Mouse (Mus musculus) heart, embryonic 11.5 days (tissue): ENCODE measurements around the gene Spata48. TPM values are rescaled to one million over a fixed set of nuclear protein-coding genes. Genes with fewer than 3 reads are reported as not detected.

ENCODE experiments used
- ATAC-seq: fragments of 200-750 bp; cut with Nextera tagmentation; replicated peaks from 2 replicates; pipeline ENCODE4 v1.8.0; 2017; ENCODE audit warnings: moderate library complexity; ENCODE audit not compliant: insufficient number of reproducible peaks, low FRiP score, low TSS enrichment
- H3K27ac ChIP-seq: fragments of 300-500 bp; sonication (generic); 2 replicates; pipeline ENCODE4 v1.5.1; 2014; ENCODE audit warnings: mild to moderate bottlenecking, low read depth, low read length
- H3K27me3 ChIP-seq: fragments of 300-500 bp; sonication (generic); 2 replicates; pipeline ENCODE4 v1.6.1; 2014; ENCODE audit warnings: mild to moderate bottlenecking, low read length, mixed read lengths; ENCODE audit not compliant: control insufficient read depth, insufficient read depth
- H3K36me3 ChIP-seq: fragments of 300-500 bp; sonication (generic); 2 replicates; pipeline ENCODE4 v1.6.1; 2014; ENCODE audit warnings: mild to moderate bottlenecking, low read length, moderate library complexity, mixed read lengths; ENCODE audit not compliant: control insufficient read depth, insufficient read depth
- H3K4me1 ChIP-seq: fragments of 300-500 bp; sonication (generic); 2 replicates; pipeline ENCODE4 v1.6.1; 2014; ENCODE audit warnings: low read length; ENCODE audit not compliant: control insufficient read depth, insufficient read depth
- H3K4me2 ChIP-seq: fragments of 300-500 bp; sonication (generic); 2 replicates; pipeline ENCODE4 v1.6.1; 2014; ENCODE audit warnings: mild to moderate bottlenecking, moderate library complexity
- H3K4me3 ChIP-seq: fragments of 300-500 bp; sonication (generic); 2 replicates; pipeline ENCODE4 v1.5.1; 2014; ENCODE audit warnings: low read depth, low read length
- H3K9ac ChIP-seq: fragments of 300-500 bp; sonication (generic); 2 replicates; pipeline ENCODE4 v1.6.1; 2014; ENCODE audit warnings: mild to moderate bottlenecking, low read depth, low read length, moderate library complexity
- H3K9me3 ChIP-seq: fragments of 300-500 bp; sonication (generic); replicated peaks from 2 replicates; pipeline ENCODE4 v1.6.1; 2016; ENCODE audit warnings: low read length; ENCODE audit not compliant: control insufficient read depth
- WGBS: fragments of 180-500 bp; shearing (Covaris S2); extraction: QIAGEN DNeasy Blood & Tissue Kit; methylation state at CpG from one replicate; pipeline ENCODE4 v1.1.7; 2014; ENCODE audit not compliant: insufficient replicate concordance; 5-methylcytosine and 5-hydroxymethylcytosine counted together
- polyA plus RNA-seq: library from polyadenylated mRNA; unstranded; fragments of >200 nt; fragmentation: Nextera tagmentation; extraction: Ambion mirVana; gene quantifications from 2 replicates; pipeline ENCODE4 v1.2.1, GENCODE M21; 2014

Gene Spata48
- polyA plus RNA-seq, result 0.79 and 2.6 TPM in 2 replicates

GRCm38 (mm10) chr11:11461635-11462560 lies at the start of gene Spata48, which contains the start of gene Zpbp:
Gene Spata48 (plus strand): TSS chr11:11462094.
Gene Zpbp (minus strand): TSS chr11:11462408.
- 0 out of 2 replicates have a peak within 1 kb of the TSS, but pooled peaks have one; percentile 41 for H3K27ac ChIP-seq
- 3% methylated on average over 66 of the region's 66 CpGs for WGBS
- ATAC-seq, result peak; percentile 92

GRCm38 (mm10) chr11:11414188-11414587 lies 47.7 kb upstream of the Spata48 start:
- H3K4me3 ChIP-seq, result no peak overlapping the region
- 82% methylated on average over 5 of the region's 5 CpGs for WGBS

More at GRCm38 (mm10) chr11:11461635-11462560, at the start of gene Spata48, which contains the start of gene Zpbp:
- peak within 1 kb of the TSS; percentile 78 for H3K4me2 ChIP-seq
- no peaks in the 10 kb centered on the region for H3K36me3 ChIP-seq
- H3K4me1 ChIP-seq, result no peaks in the 10 kb centered on the region
- peak within 1 kb of the TSS; percentile 82 for H3K9ac ChIP-seq
- peak within 1 kb of the TSS; percentile 65 for H3K4me3 ChIP-seq
- H3K9me3 ChIP-seq, result no peaks in the 10 kb centered on the region
- no peaks in the 10 kb centered on the region for H3K27me3 ChIP-seq

GRCm38 (mm10) chr11:11417356-11417755 lies 44.5 kb upstream of the Spata48 start:
- no peaks in the 10 kb centered on the region for H3K27me3 ChIP-seq
- no peak overlapping the region for H3K4me2 ChIP-seq
- WGBS, result 72% methylated on average over 2 of the region's 2 CpGs
- no peaks in the 10 kb centered on the region for H3K9me3 ChIP-seq
- no peak overlapping the region for H3K4me3 ChIP-seq
- ATAC-seq, result no peak
- no peaks in the 10 kb centered on the region for H3K36me3 ChIP-seq
- no peak overlapping the region for H3K9ac ChIP-seq
- H3K27ac ChIP-seq, result no peak overlapping the region
- H3K4me1 ChIP-seq, result no peaks in the 10 kb centered on the region

More at GRCm38 (mm10) chr11:11414188-11414587, 47.7 kb upstream of the Spata48 start:
- Histone ChIP-seq H3K9me3 (no peaks in the 10 kb centered on the region), H3K36me3 (no peaks in the 10 kb centered on the region), H3K27me3 (no peaks in the 10 kb centered on the region), H3K4me1 (no peaks in the 10 kb centered on the region), H3K4me2 (no peak overlapping the region), H3K27ac (no peak overlapping the region), H3K9ac (no peak overlapping the region)
- ATAC-seq, result no peak

- H3K4me1 ChIP-seq, result no peaks in the 10 kb centered on the region
- no peaks in the 10 kb centered on the region for H3K27me3 ChIP-seq
- H3K9me3 ChIP-seq, result no peaks in the 10 kb centered on the region
- H3K36me3 ChIP-seq, result no peaks in the 10 kb centered on the region
- no peak overlapping the region for H3K4me3 ChIP-seq
- ATAC-seq, result no peak
- H3K4me2 ChIP-seq, result no peak overlapping the region
- WGBS, result 31% methylated on average over 2 of the region's 2 CpGs
- no peak overlapping the region for H3K9ac ChIP-seq
- H3K27ac ChIP-seq, result no peak overlapping the region
Observed at GRCm38 (mm10) chr11:11455037-11455436, 6.9 kb upstream of the Spata48 start.

- no peaks in the 10 kb centered on the region for H3K4me1 ChIP-seq
- no peak overlapping the region for H3K27ac ChIP-seq
- peak overlapping the region; percentile 78 for H3K4me2 ChIP-seq
- peak overlapping the region; percentile 82 for H3K9ac ChIP-seq
- no peaks in the 10 kb centered on the region for H3K27me3 ChIP-seq
- H3K9me3 ChIP-seq, result no peaks in the 10 kb centered on the region
- ATAC-seq, result no peak
- peak overlapping the region; percentile 65 for H3K4me3 ChIP-seq
- 83% methylated on average over 5 of the region's 5 CpGs for WGBS
- H3K36me3 ChIP-seq, result no peaks in the 10 kb centered on the region
Observed at GRCm38 (mm10) chr11:11462561-11462890, 632 bp downstream of the Spata48 start.

GRCm38 (mm10) chr11:11468924-11469323 lies 7.0 kb downstream of the Spata48 start:
- H3K36me3 ChIP-seq, result no peaks in the 10 kb centered on the region
- no peak for ATAC-seq

GRCm38 (mm10) chr11:11484378-11484777 lies 22.5 kb downstream of the Spata48 start:
- no peak overlapping the region for H3K9ac ChIP-seq
- no peaks in the 10 kb centered on the region for H3K9me3 ChIP-seq
- H3K4me1 ChIP-seq, result no peaks in the 10 kb centered on the region
- no peak overlapping the region for H3K4me2 ChIP-seq
- no peak for ATAC-seq
- H3K27me3 ChIP-seq, result no peaks in the 10 kb centered on the region
- no peak overlapping the region for H3K4me3 ChIP-seq
- H3K27ac ChIP-seq, result no peak overlapping the region
- 45% methylated on average over 8 of the region's 8 CpGs for WGBS
- no peaks in the 10 kb centered on the region for H3K36me3 ChIP-seq

More at GRCm38 (mm10) chr11:11468924-11469323, 7.0 kb downstream of the Spata48 start:
- Histone ChIP-seq H3K27me3 (no peaks in the 10 kb centered on the region), H3K27ac (no peak overlapping the region), H3K4me2 (no peak overlapping the region), H3K9me3 (no peaks in the 10 kb centered on the region), H3K9ac (no peak overlapping the region), H3K4me3 (no peak overlapping the region), H3K4me1 (no peaks in the 10 kb centered on the region)

GRCm38 (mm10) chr11:11492044-11492443 lies 30.1 kb downstream of the Spata48 start:
- no peaks in the 10 kb centered on the region for H3K27me3 ChIP-seq
- H3K36me3 ChIP-seq, result no peaks in the 10 kb centered on the region
- H3K4me3 ChIP-seq, result no peak overlapping the region
- no peaks in the 10 kb centered on the region for H3K4me1 ChIP-seq
- no peak overlapping the region for H3K4me2 ChIP-seq
- no peak for ATAC-seq
- H3K9ac ChIP-seq, result no peak overlapping the region
- no peaks in the 10 kb centered on the region for H3K9me3 ChIP-seq
- H3K27ac ChIP-seq, result no peak overlapping the region
- 63% methylated on average over 5 of the region's 5 CpGs for WGBS
